Comparison of ENCODE assay signal across 10 mouse cellular contexts in genomic region chr1:151845926-151846782, GRCm38 (mm10).
A peak's percentile ranks its signal among the peaks of the same experiment; 100 is the strongest.
DNase-seq lines count a peak whose midpoint lies in the region; ATAC-seq and TF ChIP-seq lines count a peak whose summit lies in the region.
"Had no signal": no experiment of that assay in that cellular context is flagged by ENCODE, and none has a peak within 500 bp of the region (broad histone marks: within the 10 kb centered on the region; RNA-seq: fewer than 3 reads in every experiment).

No protein-coding gene starts in this region.

- no peak overlapping the region for H3K27ac ChIP-seq in testis, adult 2 months (ENCODE audit: control insufficient read depth, insufficient read depth, low read depth, low read length)
- H3K27ac ChIP-seq in midbrain, embryonic 10.5 days (replicated peaks), result 0 out of 2 replicates have a peak overlapping the region, but pooled peaks have one; percentile 13
- H3K27ac ChIP-seq: kidney, embryonic 15.5 days; liver, embryonic 15.5 days had no signal

- no peak overlapping the region for H3K4me3 ChIP-seq in testis, adult 2 months (ENCODE audit: control insufficient read depth, low read depth, low read length)
- no peak overlapping the region for H3K4me3 ChIP-seq in midbrain, embryonic 10.5 days
- H3K4me3 ChIP-seq: kidney, embryonic 15.5 days; liver, embryonic 15.5 days had no signal

- no peaks in the 10 kb centered on the region for H3K27me3 ChIP-seq in testis, adult 2 months (ENCODE audit: control insufficient read depth, insufficient read depth, low read length)
- no peaks in the 10 kb centered on the region for H3K27me3 ChIP-seq in midbrain, embryonic 10.5 days (ENCODE audit: low read depth, poor library complexity, severe bottlenecking)
- H3K27me3 ChIP-seq: kidney, embryonic 15.5 days; liver, embryonic 15.5 days had no signal

- peak; percentile 76 for ATAC-seq in frontal cortex, adult (ENCODE audit: low TSS enrichment)
- no peak for ATAC-seq in erythroid progenitor cell, adult 5-6 weeks (replicated peaks; ENCODE audit: low FRiP score, poor library complexity, severe bottlenecking)

- TF ChIP-seq POLR2A in testis, adult 2 months (IDR thresholded peaks at IDR 0.05; ENCODE audit: control insufficient read depth, low read depth, low read length), result no peak

- 66% methylated on average over 19 of the region's 19 CpGs for whole genome bisulfite sequencing in midbrain, embryonic 10.5 days

- H3K4me1 ChIP-seq in testis, adult 2 months (ENCODE audit: control insufficient read depth, insufficient read depth, low read length), result peaks cover 7% of the 10 kb centered on the region
- H3K4me1 ChIP-seq in midbrain, embryonic 10.5 days, result peaks cover 6% of the 10 kb centered on the region
- H3K4me1 ChIP-seq: kidney, embryonic 15.5 days; liver, embryonic 15.5 days had no signal

- TF ChIP-seq CTCF in testis, adult 2 months (IDR thresholded peaks at IDR 0.05; ENCODE audit: control insufficient read depth, insufficient read depth, insufficient replicate concordance, low read depth, low read length), result peak; percentile 24; the same call in 1 of the 2 replicates

- H3K36me3 ChIP-seq in testis, adult 2 months (ENCODE audit: control insufficient read depth, insufficient read depth, low read length), result no peaks in the 10 kb centered on the region
- no peaks in the 10 kb centered on the region for H3K36me3 ChIP-seq in midbrain, embryonic 10.5 days
- H3K36me3 ChIP-seq: kidney, embryonic 15.5 days; liver, embryonic 15.5 days had no signal

- no peak for DNase-seq in frontal cortex, postnatal 25 days (ENCODE audit: low spot score in 2 of 2)
- no peak for DNase-seq in testis, postnatal 14 days (ENCODE audit: low spot score)
- no peak for DNase-seq in midbrain, embryonic 10.5 days (ENCODE audit: low spot score)
- peak; percentile 23 for DNase-seq in thymus, postnatal 4 days
- DNase-seq in left cerebral cortex, adult 8-10 months (ENCODE audit: low spot score in 2 of 2), result no peak

- no peaks in the 10 kb centered on the region for H3K9me3 ChIP-seq in midbrain, embryonic 10.5 days (replicated peaks)
- H3K9me3 ChIP-seq: kidney, embryonic 15.5 days; liver, embryonic 15.5 days had no signal
